Mouse (Mus musculus): ENCODE results near the gene Rell1. TPM values are rescaled to one million over a fixed set of nuclear protein-coding genes. Genes with fewer than 3 reads are reported as not detected.
"Not testable (repeated sequence)": the region's sequence is repeated elsewhere in the genome, so short reads cannot be mapped to it uniquely, and the experiment has no call there.

Gene Rell1
- polyA plus RNA-seq, 1 experiment = 57.1 TPM

GRCm38 (mm10) chr5:63903329-63903728 is 65.4 kb downstream of the Rell1 start:
- no peaks in the 10 kb centered on the region for H3K9me3 ChIP-seq (replicated peaks; ENCODE audit: control insufficient read depth, insufficient read depth, low read length, poor library complexity, severe bottlenecking)
- no peak overlapping the region for H3K9ac ChIP-seq (ENCODE audit: low read depth, poor library complexity, severe bottlenecking)
- H3K27ac ChIP-seq (ENCODE audit: insufficient read depth, low read length) = no peak overlapping the region
- TF ChIP-seq CTCF (IDR thresholded peaks at IDR 0.05; ENCODE audit: low read depth, low read length) (no peak), EP300 (IDR thresholded peaks at IDR 0.05; ENCODE audit: insufficient read depth, low read depth, low read length) (no peak), POLR2A (IDR thresholded peaks at IDR 0.05; ENCODE audit: insufficient read depth, low read length) (no peak)
- no peaks in the 10 kb centered on the region for H3K4me1 ChIP-seq (ENCODE audit: control insufficient read depth, insufficient read depth, low read length)
- H3K4me3 ChIP-seq (ENCODE audit: low read depth, low read length) = no peak overlapping the region
- no peaks in the 10 kb centered on the region for H3K36me3 ChIP-seq (ENCODE audit: control insufficient read depth, insufficient read depth, low read length, poor library complexity, severe bottlenecking)
- H3K27me3 ChIP-seq (ENCODE audit: control insufficient read depth, insufficient read depth, low read length, poor library complexity, severe bottlenecking) = no peaks in the 10 kb centered on the region

GRCm38 (mm10) chr5:63897820-63898110 is 70.9 kb downstream of the Rell1 start:
- Histone ChIP-seq H3K4me3 (ENCODE audit: low read depth, low read length) (no peak overlapping the region), H3K4me1 (ENCODE audit: control insufficient read depth, insufficient read depth, low read length) (no peaks in the 10 kb centered on the region), H3K36me3 (ENCODE audit: control insufficient read depth, insufficient read depth, low read length, poor library complexity, severe bottlenecking) (no peaks in the 10 kb centered on the region), H3K27me3 (ENCODE audit: control insufficient read depth, insufficient read depth, low read length, poor library complexity, severe bottlenecking) (no peaks in the 10 kb centered on the region), H3K27ac (ENCODE audit: insufficient read depth, low read length) (no peak overlapping the region), H3K9ac (ENCODE audit: low read depth, poor library complexity, severe bottlenecking) (no peak overlapping the region), H3K9me3 (replicated peaks; ENCODE audit: control insufficient read depth, insufficient read depth, low read length, poor library complexity, severe bottlenecking) (no peaks in the 10 kb centered on the region)
- TF ChIP-seq POLR2A (IDR thresholded peaks at IDR 0.05; ENCODE audit: insufficient read depth, low read length) (no peak), CTCF (IDR thresholded peaks at IDR 0.05; ENCODE audit: low read depth, low read length) (no peak), EP300 (IDR thresholded peaks at IDR 0.05; ENCODE audit: insufficient read depth, low read depth, low read length) (no peak)

GRCm38 (mm10) chr5:63897001-63897819 is 71.5 kb downstream of the Rell1 start:
- not testable (repeated sequence) for H3K27me3 ChIP-seq (ENCODE audit: control insufficient read depth, insufficient read depth, low read length, poor library complexity, severe bottlenecking); H3K27ac ChIP-seq (ENCODE audit: insufficient read depth, low read length); H3K9ac ChIP-seq (ENCODE audit: low read depth, poor library complexity, severe bottlenecking); H3K9me3 ChIP-seq (replicated peaks; ENCODE audit: control insufficient read depth, insufficient read depth, low read length, poor library complexity, severe bottlenecking); H3K4me1 ChIP-seq (ENCODE audit: control insufficient read depth, insufficient read depth, low read length); H3K4me3 ChIP-seq (ENCODE audit: low read depth, low read length); H3K36me3 ChIP-seq (ENCODE audit: control insufficient read depth, insufficient read depth, low read length, poor library complexity, severe bottlenecking)

GRCm38 (mm10) chr5:63891912-63892311 is 76.8 kb downstream of the Rell1 start:
- no peaks in the 10 kb centered on the region for H3K36me3 ChIP-seq (ENCODE audit: control insufficient read depth, insufficient read depth, low read length, poor library complexity, severe bottlenecking)
- TF ChIP-seq POLR2A (IDR thresholded peaks at IDR 0.05; ENCODE audit: insufficient read depth, low read length) (no peak), EP300 (IDR thresholded peaks at IDR 0.05; ENCODE audit: insufficient read depth, low read depth, low read length) (no peak), CTCF (IDR thresholded peaks at IDR 0.05; ENCODE audit: low read depth, low read length) (no peak)
- no peaks in the 10 kb centered on the region for H3K27me3 ChIP-seq (ENCODE audit: control insufficient read depth, insufficient read depth, low read length, poor library complexity, severe bottlenecking)
- H3K9me3 ChIP-seq (replicated peaks; ENCODE audit: control insufficient read depth, insufficient read depth, low read length, poor library complexity, severe bottlenecking) = no peaks in the 10 kb centered on the region
- H3K9ac ChIP-seq (ENCODE audit: low read depth, poor library complexity, severe bottlenecking) = no peak overlapping the region
- H3K4me3 ChIP-seq (ENCODE audit: low read depth, low read length) = no peak overlapping the region
- H3K27ac ChIP-seq (ENCODE audit: insufficient read depth, low read length) = no peak overlapping the region
- H3K4me1 ChIP-seq (ENCODE audit: control insufficient read depth, insufficient read depth, low read length) = no peaks in the 10 kb centered on the region

GRCm38 (mm10) chr5:63891241-63891640 is 77.5 kb downstream of the Rell1 start:
- no peak for TF ChIP-seq CTCF (IDR thresholded peaks at IDR 0.05; ENCODE audit: low read depth, low read length)
- no peak for TF ChIP-seq EP300 (IDR thresholded peaks at IDR 0.05; ENCODE audit: insufficient read depth, low read depth, low read length)
- no peak for TF ChIP-seq POLR2A (IDR thresholded peaks at IDR 0.05; ENCODE audit: insufficient read depth, low read length)
- H3K9me3 ChIP-seq (replicated peaks; ENCODE audit: control insufficient read depth, insufficient read depth, low read length, poor library complexity, severe bottlenecking) = no peaks in the 10 kb centered on the region
- H3K9ac ChIP-seq (ENCODE audit: low read depth, poor library complexity, severe bottlenecking) = no peak overlapping the region
- H3K4me3 ChIP-seq (ENCODE audit: low read depth, low read length) = no peak overlapping the region
- no peaks in the 10 kb centered on the region for H3K36me3 ChIP-seq (ENCODE audit: control insufficient read depth, insufficient read depth, low read length, poor library complexity, severe bottlenecking)
- no peaks in the 10 kb centered on the region for H3K27me3 ChIP-seq (ENCODE audit: control insufficient read depth, insufficient read depth, low read length, poor library complexity, severe bottlenecking)
- H3K27ac ChIP-seq (ENCODE audit: insufficient read depth, low read length) = no peak overlapping the region
- H3K4me1 ChIP-seq (ENCODE audit: control insufficient read depth, insufficient read depth, low read length) = no peaks in the 10 kb centered on the region

- Histone ChIP-seq H3K9ac (ENCODE audit: low read depth, poor library complexity, severe bottlenecking) (no peak overlapping the region), H3K27ac (ENCODE audit: insufficient read depth, low read length) (no peak overlapping the region), H3K9me3 (replicated peaks; ENCODE audit: control insufficient read depth, insufficient read depth, low read length, poor library complexity, severe bottlenecking) (no peaks in the 10 kb centered on the region), H3K4me3 (ENCODE audit: low read depth, low read length) (no peak overlapping the region), H3K36me3 (ENCODE audit: control insufficient read depth, insufficient read depth, low read length, poor library complexity, severe bottlenecking) (no peaks in the 10 kb centered on the region), H3K27me3 (ENCODE audit: control insufficient read depth, insufficient read depth, low read length, poor library complexity, severe bottlenecking) (no peaks in the 10 kb centered on the region), H3K4me1 (ENCODE audit: control insufficient read depth, insufficient read depth, low read length) (no peaks in the 10 kb centered on the region)
- TF ChIP-seq POLR2A (IDR thresholded peaks at IDR 0.05; ENCODE audit: insufficient read depth, low read length) (no peak), CTCF (IDR thresholded peaks at IDR 0.05; ENCODE audit: low read depth, low read length) (peak; percentile 43), EP300 (IDR thresholded peaks at IDR 0.05; ENCODE audit: insufficient read depth, low read depth, low read length) (no peak)
Measured at GRCm38 (mm10) chr5:63887111-63887510, 81.6 kb downstream of the Rell1 start.
